Mouse (Mus musculus) adrenal gland, postnatal 36 days (tissue): ENCODE data around the gene Cacna1b. TPM values are rescaled to one million over a fixed set of nuclear protein-coding genes. Genes with fewer than 3 reads are reported as not detected.

Source experiments
- total RNA-seq, 2 experiments: library from RNA; stranded (reverse); gene quantifications; 2 replicates each; pipeline ENCODE4 v1.2.3; 2021

Gene Cacna1b
- total RNA-seq, 2 experiments from 2014 or later, result 1.3 to 1.9 TPM

Other genes starting within 250 kb of the Cacna1b start
- 10 to 100 TPM; 52.8 to 57.7 TPM for gene Ehmt1, start 156.5 kb upstream of the Cacna1b start, total RNA-seq
- gene Arrdc1, start 172.1 kb upstream of the Cacna1b start, total RNA-seq, result 10 to 100 TPM in 1 of 2 experiments, 1 to 10 TPM in 1; 9.7 to 15.0 TPM
- 10 to 100 TPM; 25.2 to 29.5 TPM for gene Zmynd19, start 186.6 kb upstream of the Cacna1b start, total RNA-seq
- gene Dph7, start 199.2 kb upstream of the Cacna1b start, total RNA-seq, result 10 to 100 TPM in 1 of 2 experiments, 1 to 10 TPM in 1; 4.6 to 13.2 TPM
- 100 to 1,000 TPM in 1 of 2 experiments, 10 to 100 TPM in 1; 90.9 to 115 TPM for gene Mrpl41, start 211.9 kb upstream of the Cacna1b start, total RNA-seq
- 10 to 100 TPM; 38.5 to 66.3 TPM for gene Pnpla7, start 212.9 kb upstream of the Cacna1b start, total RNA-seq